Mouse (Mus musculus) cortical plate, adult 2 months (tissue): Measurements from ENCODE around the gene Cd53. TPM values are rescaled to one million over a fixed set of nuclear protein-coding genes. Genes with fewer than 3 reads are reported as not detected.

Experiments
- H3K27ac ChIP-seq: fragments of 200-500 bp; 2 replicates; pipeline ENCODE4 v1.5.1; 2012; ENCODE audit warnings: low read length, control low read depth, inconsistent platforms; ENCODE audit not compliant: insufficient read depth
- H3K4me1 ChIP-seq: fragments of 200-500 bp; 2 replicates; pipeline ENCODE4 v1.6.1; 2011; ENCODE audit warnings: low read length; ENCODE audit not compliant: control insufficient read depth, insufficient read depth
- H3K4me3 ChIP-seq: fragments of 200-500 bp; 2 replicates; pipeline ENCODE4 v1.5.1; 2011; ENCODE audit warnings: mild to moderate bottlenecking, low read length, control low read depth; ENCODE audit not compliant: insufficient read depth
- CTCF ChIP-seq: fragments of 200-500 bp; IDR thresholded peaks from 2 replicates; pipeline ENCODE4 v1.5.1; 2011; ENCODE audit warnings: mild to moderate bottlenecking, control low read depth, low read length; ENCODE audit not compliant: insufficient read depth; ENCODE audit errors: extremely low read depth
- POLR2A ChIP-seq: fragments of 200-500 bp; IDR thresholded peaks from 2 replicates; pipeline ENCODE4 v1.6.1; 2011; ENCODE audit warnings: mild to moderate bottlenecking, low read length, control low read depth; ENCODE audit not compliant: insufficient read depth; ENCODE audit errors: extremely low read depth
- polyA plus RNA-seq: library from polyadenylated mRNA; depleted of rRNA; stranded (reverse); fragments of >200 nt; gene quantifications from 2 replicates; pipeline ENCODE4 v1.2.3, GENCODE M21; 2012; rRNA removed

The Cd53 gene
- polyA plus RNA-seq, 1 experiment, result 11.1 TPM

DNA sequence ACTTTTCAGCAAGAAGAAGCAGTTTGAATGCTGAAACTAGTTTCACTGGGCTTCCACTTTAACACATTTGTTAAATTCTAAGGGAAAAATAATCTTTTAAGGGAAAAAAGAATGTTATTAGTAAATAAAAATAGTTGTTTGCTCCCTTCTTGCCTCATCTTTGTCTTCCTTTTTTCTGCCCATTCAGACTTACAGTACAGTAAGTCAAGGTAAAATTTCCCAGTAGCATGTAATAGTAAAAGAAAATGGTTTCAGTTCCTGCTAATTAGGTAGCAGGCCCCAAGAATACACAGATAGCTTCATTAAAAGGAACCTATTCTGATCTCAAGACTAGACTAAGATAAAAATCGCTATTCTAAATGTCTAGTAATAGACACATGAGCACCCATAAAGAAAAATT is 34.1 kb downstream of the Cd53 start:
- no peak for TF ChIP-seq POLR2A
- no peak for TF ChIP-seq CTCF
- no peak overlapping the region for H3K27ac ChIP-seq
- H3K4me3 ChIP-seq, result no peak overlapping the region
- no peaks in the 10 kb centered on the region for H3K4me1 ChIP-seq

DNA sequence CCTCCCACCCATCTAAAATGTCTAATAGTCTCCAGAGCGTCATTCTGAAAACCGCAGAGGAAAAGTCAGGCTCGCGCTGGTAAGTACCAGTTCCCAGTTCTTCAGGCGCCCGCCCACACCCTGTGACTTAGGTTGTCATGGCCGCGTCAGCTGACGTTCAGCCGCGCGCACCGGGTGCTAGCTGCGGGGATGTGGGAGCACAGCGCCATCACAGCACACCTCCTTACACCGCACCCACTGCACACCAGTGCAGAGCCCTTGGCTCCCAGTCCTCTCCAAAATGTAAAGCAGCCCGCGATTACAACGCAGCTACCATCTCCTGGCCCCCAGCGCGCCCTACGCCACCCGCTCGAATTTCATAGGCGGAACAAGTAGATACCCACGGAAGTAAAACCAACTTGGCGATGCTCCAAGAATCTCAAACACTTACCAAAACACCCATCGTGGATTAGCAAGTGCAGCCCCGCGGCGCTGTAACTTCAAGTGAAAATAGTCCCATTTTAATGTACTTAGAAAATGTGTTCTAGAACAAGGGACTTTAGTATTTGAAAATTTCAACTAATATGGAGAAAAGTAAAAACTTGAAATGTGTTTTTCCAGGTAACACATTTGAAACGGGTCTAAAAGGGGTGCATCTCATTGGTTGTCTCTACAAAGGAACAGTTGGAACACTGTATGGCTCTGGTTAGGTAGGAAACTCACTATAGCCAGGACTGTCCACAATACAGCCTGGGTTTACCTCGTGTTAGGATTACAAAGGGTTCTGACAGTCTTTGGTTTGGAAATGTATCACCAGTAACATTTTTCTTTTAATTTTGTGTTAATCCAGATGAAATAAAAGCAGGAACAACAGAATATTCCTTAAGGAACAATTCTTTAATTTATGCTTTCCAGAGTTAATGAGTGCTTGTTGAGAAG is 67.7 kb downstream of the Cd53 start:
- Histone ChIP-seq H3K4me3 (peak overlapping the region; percentile 59), H3K27ac (peak overlapping the region; percentile 97), H3K4me1 (no peaks in the 10 kb centered on the region)
- peak; percentile 67 for TF ChIP-seq POLR2A
- TF ChIP-seq CTCF, result no peak

DNA sequence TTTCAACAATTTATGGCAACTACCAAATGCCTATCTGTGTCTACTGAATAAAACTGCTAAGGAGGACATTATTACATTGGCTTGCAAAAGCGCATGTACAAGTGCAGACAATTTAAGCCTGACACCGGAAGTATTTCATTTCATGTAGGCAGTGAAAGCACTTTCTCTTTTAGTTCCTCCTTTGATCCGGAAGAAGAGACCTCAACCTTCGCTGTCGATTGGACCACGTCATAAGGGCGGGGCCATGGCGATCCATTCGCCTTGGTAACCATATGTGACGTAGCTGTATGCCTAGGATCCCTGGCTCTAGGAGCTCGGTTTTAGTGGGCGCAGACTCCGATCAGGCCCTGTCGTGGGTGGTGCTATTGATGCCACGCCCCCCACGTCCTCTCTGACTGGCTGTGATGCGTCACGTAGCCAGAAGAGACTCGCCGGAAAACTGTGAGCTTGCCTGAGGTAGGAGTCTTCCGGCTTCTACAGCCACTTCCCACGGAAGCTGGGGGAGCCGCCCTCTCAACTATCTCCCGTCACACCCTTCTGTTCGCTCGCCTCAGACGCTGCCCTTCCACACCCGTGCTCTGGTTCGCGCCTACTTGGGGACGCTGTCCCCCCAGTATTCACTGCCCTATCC is 68.4 kb downstream of the Cd53 start:
- peak overlapping the region; percentile 97 for H3K27ac ChIP-seq
- H3K4me1 ChIP-seq, result no peaks in the 10 kb centered on the region
- peak overlapping the region; percentile 59 for H3K4me3 ChIP-seq
- TF ChIP-seq POLR2A (no peak), CTCF (no peak)

Other genes with a start within 250 kb of the Cd53 start
- gene Dram2, start 242.4 kb downstream of the Cd53 start, polyA plus RNA-seq, result 36.6 and 42.3 TPM in 2 replicates
- gene Cept1, start 242.3 kb downstream of the Cd53 start, polyA plus RNA-seq, result 33.6 and 39.3 TPM in 2 replicates
- 14.5 and 14.8 TPM in 2 replicates for gene Lrif1, start 105.2 kb downstream of the Cd53 start, polyA plus RNA-seq
- gene Olfr266, start 36.1 kb upstream of the Cd53 start, polyA plus RNA-seq, result not detected in 2 replicates
- 5.6 and 6.6 TPM in 2 replicates for gene Kcna3, start 246.0 kb upstream of the Cd53 start, polyA plus RNA-seq